Mouse (Mus musculus) adrenal gland, adult 18-20 months (tissue): ENCODE data around the gene Strbp. TPM values are rescaled to one million over a fixed set of nuclear protein-coding genes. Genes with fewer than 3 reads are reported as not detected.

ENCODE experiments used
- DNase-seq, 2 experiments: peaks; one replicate each; pipeline ENCODE4 v3.0.0; 2021 to 2022; ENCODE audit warnings: low spot score in 2 of 2
- total RNA-seq, 2 experiments: library from RNA; stranded (reverse); gene quantifications; 1 replicate in 1 of 2; 2 replicates in 1 of 2; pipeline ENCODE4 v1.2.3; 2021

The Strbp gene
- total RNA-seq, 2 experiments from 2014 or later: 28.2 to 53.9 TPM

DNA sequence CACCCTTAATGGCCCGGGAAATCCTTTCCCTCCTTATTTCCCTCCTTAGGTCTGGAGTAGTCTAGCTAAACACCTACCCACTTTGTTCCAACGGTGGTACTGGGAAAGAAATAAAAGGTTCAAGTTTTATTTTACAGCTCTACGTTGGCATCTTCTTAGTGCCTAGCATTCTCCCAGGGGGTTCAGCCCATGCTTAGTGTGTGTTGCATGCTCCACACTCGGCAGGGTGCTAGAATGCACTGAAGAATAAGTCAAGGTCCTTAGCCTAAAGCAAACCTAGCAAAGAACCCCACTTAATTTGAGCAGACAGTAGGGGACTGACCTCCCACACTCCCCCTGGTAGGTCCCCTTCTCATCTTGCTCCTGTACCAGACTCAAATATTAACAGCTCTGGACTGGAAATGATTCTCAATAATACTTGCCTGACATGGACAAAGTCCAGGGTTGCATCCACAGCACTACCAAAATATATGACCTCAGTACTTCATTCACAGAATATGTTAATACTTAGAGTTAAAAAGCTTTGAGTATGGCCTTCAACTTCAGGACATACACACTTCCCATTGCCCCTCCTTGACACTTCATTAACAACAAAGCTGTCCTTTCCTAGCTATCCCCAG is 592 bp upstream of the Strbp start:
- no peak for DNase-seq

DNA sequence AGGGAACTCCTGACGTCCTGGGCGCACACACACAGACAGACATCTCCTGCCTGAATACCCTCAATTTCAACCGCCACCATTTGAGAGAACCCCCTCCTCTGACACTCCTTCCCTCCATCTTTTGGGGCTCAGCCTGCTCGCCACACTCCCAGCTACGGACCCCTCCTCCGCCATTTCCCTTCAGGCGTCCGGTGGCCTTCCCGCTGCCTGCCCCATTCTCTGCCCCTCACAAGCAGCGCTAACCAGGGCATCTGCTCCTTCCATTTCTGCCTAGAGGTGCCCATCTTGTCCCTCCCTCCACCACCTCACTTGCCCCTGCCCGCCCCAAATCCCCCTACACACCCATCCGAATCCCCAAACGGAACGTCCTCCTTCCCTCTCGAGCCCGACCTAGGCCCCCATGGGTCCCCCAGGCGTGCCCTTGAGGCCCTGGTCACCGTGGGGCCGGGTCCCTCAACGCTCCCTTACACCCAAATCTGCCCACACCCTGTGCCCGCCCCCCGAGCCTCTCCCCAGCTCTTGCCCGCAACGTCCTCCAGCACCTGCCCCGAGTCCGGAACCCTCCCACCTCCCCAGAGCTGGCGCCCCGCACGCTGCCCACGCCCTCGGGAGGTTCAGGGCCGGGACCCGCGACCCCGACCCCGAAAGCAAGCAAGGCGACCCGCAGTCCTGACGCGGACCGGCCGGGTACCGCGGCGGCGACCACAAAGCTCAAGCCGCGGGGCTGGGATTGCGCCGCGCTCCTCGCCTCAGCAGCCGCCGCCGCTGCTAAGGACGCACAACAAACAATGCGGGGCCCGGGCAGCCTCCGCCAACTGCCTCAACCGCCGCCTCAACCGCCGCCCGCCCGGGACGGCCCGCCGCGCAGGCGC is 1.1 kb downstream of the Strbp start:
- DNase-seq: peak; percentile 51 to 56

DNA sequence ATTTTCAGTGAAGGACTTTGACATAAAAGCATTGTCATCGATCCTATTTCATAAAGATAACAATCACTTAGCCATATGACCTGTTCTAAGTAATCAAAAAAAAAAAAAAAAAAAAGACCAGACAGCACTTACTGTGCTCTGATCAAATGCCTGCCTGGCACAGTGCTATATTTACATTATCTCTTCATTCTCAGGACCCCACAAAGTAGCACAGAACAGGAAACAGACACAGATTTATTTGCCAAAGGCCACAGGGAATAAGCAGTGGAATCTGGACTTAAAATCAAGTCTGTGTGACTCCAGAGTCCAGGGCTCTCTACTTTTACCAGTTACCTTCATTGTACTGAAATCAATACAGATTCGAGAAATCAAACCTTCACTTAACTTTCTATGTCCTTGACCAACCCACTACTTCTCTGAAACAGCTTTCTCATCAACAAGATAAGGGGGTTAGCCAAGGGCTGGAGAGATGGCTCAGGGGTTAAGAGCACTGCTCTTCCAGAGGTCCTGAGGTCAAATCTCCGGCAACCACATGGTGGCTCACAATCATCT is 14.5 kb downstream of the Strbp start:
- DNase-seq: no peak

DNA sequence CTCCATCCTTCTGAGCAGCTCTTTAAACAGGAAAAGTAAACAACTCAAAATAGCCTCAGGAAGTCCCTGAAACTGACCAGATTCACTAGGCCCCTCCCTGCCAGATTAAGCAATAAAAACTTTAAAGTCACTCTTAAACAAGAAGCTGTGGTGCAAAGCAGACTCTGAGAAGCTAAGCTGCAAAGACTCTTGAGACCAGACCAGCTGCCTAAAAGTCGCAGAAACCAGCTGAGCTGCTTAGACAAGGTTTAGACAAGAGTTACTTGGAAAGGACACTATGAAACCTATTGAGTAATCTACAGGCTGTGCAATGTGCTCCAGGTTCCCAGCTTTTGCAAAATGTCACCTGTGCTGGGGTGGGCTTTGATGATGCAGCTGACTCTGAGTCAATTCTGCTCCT is 16.6 kb downstream of the Strbp start:
- no peak for DNase-seq

DNA sequence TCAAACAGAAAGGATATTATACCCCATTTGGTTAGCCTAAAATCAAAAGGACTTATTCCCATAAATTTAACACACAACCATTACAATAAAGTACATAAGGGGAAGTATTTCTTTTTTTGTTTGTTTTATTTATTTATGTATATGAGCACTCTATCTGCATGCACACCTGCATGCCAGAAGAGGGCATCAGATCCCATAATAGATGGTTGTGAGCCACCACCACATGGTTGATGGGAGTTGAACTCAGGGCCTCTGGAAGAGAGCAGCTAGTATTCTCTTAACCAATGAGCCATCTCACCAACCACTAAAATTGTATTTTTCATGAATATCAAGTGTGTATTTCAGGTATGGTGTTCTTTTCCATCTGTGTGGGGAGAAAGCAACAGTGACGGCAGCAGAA is 18.8 kb downstream of the Strbp start:
- DNase-seq: no peak

DNA sequence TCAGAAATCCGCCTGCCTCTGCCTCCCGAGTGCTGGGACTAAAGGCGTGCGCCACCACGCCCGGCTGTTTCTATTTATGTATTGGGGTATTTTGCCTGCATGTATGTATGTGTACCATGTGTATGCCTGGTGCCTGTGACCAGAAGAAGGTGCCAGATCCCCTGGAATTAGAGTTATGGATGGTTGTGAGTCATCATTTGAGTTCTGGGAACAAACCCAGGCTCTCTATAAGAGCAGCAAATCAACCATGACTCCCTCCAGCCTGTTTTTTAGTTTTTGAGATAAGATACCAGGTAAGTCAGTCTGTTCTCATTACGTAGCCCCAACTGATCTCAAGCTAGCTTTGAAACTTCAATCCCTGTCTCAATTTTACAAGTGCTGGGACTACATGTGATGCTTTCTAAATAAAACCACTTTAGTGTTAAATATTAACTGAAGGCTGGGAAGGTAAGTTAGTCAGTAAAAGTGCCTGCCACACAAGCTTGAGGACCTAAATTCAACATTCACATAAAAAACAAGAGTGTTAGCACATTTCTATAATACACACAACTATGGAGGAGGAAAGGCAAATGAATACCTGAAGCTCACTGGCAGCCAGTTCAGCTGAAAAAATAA is 21.4 kb downstream of the Strbp start:
- DNase-seq: no peak

DNA sequence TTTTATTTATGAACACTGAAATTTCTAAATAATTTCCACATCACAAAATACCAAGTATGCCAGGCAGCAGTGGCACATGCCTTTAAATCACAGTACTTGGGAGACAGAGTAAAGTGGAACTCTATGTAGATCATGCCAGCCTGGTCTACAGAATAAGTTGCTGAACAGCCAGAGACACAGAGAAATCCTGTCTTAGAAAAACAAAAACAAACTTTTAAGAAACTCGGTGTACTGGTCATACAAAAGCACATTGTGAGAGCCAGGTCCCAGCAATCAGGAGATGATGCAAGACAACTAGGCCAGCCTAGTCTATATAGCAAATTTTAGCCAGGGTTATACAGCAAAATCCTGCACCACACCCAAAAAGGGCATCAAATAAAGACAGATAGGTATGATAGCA is 52.6 kb downstream of the Strbp start:
- DNase-seq: no peak

DNA sequence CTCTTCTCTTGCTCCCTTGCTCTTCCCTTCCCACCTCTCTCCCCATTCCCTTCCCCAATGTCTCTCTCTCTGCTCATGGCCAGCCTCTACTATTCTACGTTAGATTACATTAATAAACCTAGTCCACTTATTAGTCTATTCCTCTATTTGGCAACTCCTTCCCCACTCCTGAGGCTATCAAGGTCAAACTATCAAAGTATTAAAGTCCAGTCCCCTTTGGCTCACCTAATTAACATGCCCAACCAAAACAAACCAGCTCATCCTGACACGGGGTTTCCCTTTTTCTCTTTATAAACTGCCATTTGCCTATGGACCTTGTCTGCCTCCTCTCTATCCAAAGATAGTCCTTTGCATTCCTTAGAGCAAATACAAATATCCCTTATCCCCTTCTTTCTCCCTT is 54.1 kb downstream of the Strbp start:
- no peak for DNase-seq

DNA sequence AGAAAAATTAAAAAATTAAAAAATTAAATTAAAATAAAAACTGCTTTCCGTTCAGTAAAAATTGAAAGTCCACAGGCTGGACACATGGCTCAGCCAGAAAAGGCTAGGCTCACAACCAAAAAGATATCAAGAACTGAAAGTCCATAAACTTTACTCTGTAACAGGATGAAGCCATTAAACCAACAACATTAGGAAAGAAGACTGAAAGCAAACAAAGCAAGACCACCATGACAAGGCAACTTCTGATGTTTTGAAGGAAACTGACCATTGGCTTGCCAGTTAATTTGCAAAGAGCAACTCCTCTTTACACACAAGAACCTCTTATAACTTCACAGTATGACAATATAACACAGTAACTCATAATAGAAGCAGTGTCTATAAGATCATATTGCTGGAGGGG is 54.7 kb downstream of the Strbp start:
- DNase-seq: no peak

DNA sequence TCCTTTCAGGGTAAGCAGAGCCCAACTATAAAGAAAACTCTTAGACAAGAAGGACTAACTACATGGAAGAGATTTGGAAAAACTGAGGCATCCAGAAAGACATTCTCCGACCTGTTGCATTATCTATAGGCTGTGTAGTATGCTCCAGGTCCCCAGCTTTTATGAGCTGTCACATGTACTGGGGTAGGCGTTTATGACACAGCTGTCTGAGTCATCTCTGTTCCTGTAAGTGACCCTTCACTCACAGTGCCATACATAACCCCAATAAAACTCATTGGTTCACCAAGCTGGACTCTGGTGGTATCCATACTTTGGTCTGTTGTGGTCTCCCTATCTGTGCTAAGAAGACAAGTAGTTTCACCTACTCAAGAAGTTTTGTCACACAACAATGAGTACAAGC is 80.3 kb downstream of the Strbp start:
- DNase-seq: no peak

DNA sequence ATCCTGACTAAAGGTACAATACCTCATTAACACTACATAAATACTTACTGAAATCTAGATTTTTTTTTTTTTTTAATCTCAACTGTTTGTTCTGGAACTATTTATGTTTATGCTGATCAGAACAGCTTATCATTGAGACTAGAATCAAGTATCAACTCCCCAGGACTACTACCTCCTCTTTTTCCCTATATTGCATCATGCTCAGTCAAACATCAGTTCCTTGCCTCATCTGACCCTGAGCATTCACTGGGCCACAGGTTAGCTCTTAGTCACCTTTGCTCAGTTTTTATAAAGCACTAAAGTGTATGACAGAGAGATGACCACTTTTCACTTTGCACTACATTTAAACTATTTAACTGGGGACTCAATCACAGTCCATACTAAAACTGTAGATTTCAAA is 115.7 kb downstream of the Strbp start:
- no peak for DNase-seq

DNA sequence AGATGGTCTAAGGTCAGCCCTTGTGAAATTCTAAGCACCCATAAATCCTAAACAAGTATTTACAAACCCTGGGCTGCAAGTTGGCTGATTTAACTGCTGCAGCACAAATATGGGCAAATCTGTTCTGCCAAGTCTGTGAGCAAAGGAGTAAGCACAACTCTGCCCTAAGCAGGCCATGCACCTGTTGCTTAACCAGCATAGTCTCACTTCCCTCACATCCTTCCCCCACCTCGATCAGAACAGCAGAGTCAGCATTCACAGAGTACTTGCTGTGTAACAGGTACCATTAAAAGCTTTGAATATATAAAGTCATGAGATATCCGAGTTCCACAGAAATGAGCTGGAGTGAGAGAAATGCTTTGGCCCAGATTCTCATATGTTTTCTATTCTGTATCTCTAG is 125.5 kb downstream of the Strbp start:
- no peak for DNase-seq

DNA sequence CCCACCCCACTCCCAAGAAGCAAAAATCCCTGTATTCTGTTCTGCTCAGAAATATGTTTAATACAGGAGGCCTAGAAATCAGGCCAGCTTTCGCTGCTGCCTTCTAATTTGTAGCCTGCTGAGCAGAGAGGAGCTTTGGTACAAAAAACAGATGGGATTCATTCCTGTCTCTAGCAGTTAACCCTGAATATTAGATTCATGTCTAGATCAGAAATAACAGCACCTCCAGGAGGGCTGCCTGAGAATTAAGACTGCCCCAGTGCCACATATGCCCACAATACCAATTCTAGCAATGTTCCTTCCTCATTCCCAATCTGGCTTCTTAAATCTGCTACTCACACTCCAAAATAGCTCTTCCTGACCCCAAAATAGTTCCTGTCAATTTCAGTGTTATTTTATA is 127.0 kb downstream of the Strbp start:
- DNase-seq: no peak

DNA sequence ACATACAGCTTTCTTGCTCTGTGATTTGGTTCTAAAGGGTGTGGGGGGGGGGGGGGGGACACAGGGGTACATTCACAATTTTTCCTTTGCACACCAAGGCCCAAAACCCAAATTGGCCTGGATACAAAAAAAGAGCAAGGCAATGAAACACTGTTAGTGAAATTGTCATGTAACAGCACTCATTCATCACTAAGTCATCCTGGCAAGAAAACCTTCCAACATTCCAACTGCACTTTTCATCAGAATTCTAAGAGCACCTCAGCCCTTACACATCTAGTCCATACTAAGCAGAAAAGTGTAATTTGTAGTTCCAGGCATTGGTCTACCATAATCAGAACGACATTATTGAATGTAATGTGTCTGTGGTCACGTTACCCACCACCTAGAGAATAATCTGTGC is 131.5 kb downstream of the Strbp start:
- DNase-seq: no peak

DNA sequence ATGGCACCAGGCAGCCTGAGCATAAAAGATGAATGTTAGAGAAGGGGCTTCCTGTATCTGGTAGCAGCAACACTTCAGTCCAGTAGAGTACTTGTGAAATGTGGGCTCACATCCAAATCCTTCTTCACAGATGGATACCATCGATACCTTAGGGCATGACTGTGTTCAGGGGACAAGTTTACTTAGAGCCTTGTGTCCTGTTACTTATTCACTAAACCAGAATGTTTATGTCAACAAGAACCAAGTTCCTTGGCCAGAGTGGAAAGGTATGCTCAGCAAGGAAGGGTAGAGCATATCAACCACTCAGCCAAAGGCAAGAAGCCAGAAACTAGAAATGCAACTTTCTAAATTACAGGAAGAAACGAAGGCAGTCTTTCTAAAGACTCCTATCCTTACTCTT is 133.0 kb downstream of the Strbp start:
- no peak for DNase-seq

DNA sequence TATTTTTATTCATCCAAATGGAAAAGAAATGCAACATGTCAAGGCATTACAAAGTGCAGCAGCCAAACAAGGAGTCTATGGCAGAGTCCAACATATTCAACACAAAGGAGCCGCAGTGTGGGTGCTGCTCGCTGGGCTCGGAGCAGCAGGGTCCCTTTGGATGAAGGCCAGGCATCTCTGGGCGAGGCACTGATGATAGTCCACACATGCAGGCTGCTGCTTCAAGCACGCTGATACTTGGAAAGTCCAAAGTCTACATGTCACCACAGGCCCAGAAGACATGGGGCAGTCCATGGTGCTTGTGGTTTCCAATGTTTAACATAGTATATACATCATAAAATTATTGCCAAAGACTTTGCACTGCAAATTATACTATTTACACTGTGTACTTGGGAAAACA is 133.8 kb downstream of the Strbp start:
- no peak for DNase-seq

DNA sequence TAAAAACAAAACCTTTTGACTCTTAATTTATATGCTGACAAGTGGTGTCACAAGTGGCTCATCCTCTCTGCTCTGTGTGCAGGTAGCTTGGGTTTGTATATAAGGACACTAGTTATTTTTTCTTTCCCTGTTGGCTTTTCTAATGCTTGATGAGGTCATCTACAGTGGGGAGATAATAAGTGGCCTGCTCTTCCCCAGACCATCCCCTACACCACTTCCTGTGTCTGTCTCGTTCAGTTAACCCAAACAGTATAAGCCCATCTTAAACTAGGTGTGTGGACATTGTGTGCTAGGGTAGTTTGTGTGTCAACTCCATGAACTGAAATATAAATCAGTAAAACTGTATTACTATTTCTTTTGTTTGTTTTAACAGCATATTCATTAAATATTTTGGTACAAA is 137.6 kb downstream of the Strbp start:
- no peak for DNase-seq

DNA sequence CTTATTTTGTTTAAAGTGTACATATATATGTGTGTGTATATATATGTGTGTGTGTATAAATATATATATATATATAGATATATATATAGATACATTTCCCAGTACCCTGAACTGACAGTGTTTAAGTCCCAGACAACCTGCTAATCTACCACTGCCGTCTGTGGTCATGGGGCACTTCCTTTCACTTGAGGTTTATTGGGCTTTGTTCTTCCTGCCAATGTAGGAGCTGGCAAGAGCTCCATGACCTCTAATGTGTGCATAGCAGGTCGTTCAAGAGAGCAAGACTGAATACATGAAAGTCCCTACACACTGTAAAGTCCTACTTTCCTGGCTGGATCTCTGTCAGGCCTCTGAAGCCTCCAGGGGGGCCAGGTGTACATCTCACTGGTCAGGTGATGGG is 138.1 kb downstream of the Strbp start:
- no peak for DNase-seq

DNA sequence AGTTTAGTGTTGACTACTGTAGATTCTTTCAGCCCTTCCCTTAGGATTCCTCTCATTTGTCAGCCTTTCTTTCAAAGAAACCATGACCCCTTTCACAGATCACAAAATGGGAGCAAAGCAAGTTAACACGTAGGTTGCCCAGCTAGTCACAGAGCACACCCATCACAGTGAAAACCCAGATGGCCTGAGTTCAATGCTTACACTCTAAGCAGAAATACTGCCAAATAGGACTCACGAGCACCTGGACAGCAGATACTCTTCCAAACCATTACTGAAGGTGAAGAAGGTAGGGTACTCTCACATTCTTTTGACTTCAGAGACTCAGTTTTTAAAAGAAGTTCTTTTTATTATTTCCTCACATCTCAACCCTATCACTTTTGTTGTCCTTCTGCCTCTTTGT is 147.3 kb downstream of the Strbp start:
- no peak for DNase-seq

DNA sequence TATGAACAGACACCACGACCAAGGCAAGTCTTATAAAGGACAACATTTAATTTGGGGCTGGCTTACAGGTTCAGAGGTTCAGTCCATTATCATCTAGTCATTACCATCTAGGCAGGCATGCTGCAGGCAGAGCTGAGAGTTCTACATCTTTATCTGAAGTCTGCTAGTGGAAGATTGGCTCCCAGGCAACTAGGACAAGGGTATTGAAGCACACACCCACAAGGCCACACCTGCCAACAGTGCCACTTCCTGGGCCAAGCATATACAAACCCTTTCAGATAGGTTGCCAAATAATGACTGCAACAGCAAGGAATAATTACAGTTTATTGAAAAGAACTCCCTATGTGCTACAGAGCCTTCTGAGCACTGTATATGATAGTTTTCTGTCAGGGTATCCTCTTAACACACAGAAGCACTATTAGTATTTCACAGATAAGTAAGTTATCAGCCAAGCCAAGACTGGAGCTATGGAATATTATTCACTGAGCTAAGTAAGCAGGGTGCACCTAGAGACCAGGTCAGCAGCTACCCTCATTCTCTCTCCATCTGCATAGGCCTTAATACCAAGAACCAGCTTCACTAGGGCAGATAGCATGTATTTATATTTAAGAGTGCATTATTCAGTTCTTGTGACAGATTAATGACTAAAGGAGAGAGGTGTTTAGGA is 154.2 kb downstream of the Strbp start:
- no peak for DNase-seq

DNA sequence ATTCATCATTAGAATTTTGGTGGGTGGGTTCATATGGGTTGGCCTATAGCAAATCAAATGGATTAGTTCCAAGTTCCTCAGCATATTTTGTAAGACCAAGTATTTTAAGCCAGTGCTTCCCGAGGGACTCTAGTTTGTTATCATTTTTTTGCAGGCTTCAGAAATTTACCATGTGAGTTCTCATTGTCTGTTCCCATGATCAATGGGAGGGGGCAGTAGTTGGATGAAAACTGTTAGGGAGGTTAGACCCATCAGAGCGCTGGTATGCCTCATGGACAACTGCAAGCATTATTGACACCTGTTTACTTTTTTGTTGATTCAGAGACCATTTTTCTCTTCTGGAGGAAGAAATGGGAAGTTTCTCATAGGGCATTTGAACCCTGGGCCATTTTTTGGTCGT is 172.0 kb downstream of the Strbp start:
- DNase-seq: no peak

DNA sequence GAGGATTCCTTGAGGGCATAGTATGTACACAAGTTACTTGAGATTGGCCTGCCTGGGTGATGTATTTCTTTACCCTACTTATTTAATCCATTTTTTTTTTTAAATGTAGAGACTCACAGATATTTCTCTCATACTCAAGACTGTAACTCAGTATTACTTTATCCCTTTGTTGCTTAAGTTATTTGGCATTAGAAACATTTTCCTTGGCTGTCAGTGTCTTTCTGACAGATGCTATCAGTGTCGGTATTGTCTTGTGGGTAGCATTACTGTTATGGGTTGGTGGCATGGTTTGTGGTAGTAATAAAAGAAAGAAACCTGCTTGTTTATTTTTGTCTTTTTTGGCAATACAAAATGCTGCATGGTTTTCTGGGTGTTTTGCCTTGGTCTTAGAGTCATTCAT is 172.9 kb downstream of the Strbp start:
- no peak for DNase-seq
